Mouse (Mus musculus) ZHBTc4 (cell line): ENCODE results near the gene Gcsh.
A peak's percentile ranks its signal among the peaks of the same experiment; 100 is the strongest.

Experiments used
- DNase-seq: peaks from one replicate; pipeline ENCODE4 v3.0.0-alpha.2; 2011; ENCODE audit warnings: low read depth, low spot score

The Gcsh gene

GRCm38 (mm10) chr8:116978052-116978451, 15.3 kb downstream of the Gcsh start:
- no peak for DNase-seq

- DNase-seq, result peak; percentile 32
Measured at GRCm38 (mm10) chr8:116975606-116976005, 17.7 kb downstream of the Gcsh start.

DNA sequence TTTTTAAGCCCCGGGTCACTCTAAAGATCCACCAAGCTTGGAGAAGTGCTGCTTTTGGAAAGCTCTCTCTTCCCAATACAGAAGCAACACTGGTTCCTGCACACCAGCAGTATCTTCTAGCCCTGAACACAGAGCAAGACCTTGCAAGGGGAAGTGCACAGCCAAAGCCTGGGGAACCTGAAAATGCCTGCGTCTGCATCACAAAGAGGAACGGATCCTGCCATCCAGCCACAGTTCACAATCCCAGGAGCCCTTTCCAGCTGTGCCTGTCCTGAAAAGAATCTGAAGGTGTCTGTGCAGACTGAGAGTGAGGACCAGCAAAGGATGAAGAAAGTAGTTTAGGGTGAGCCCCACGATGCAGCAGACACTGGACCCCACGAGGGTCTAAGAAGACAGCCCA, 18.3 kb downstream of the Gcsh start:
- peak; percentile 76 for DNase-seq

DNA sequence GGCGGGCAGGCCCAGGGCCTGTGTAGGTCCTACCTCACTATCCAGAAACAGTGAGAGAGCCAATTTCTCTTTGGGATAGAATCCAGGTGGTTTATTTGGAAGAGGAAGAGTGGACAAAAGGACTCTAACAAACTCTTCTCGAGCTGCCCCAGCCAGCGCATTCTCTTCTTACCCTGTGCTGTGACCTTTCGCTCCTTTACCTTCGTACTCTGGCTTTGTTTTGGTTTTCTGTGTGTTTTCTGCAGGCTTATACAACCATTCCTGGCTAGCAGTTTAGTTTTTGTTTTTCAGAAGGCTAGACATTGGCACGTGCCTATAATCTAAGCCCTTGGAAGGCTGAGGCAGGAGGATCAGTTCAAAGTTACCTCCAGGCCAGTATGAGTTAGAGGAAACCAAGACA, 23.8 kb downstream of the Gcsh start:
- no peak for DNase-seq

GRCm38 (mm10) chr8:116954415-116954814, 38.9 kb downstream of the Gcsh start:
- no peak for DNase-seq

- DNase-seq, result no peak
Measured at GRCm38 (mm10) chr8:116952428-116952827, 40.9 kb downstream of the Gcsh start.

- no peak for DNase-seq
Measured at GRCm38 (mm10) chr8:116951778-116952177, 41.6 kb downstream of the Gcsh start.

DNA sequence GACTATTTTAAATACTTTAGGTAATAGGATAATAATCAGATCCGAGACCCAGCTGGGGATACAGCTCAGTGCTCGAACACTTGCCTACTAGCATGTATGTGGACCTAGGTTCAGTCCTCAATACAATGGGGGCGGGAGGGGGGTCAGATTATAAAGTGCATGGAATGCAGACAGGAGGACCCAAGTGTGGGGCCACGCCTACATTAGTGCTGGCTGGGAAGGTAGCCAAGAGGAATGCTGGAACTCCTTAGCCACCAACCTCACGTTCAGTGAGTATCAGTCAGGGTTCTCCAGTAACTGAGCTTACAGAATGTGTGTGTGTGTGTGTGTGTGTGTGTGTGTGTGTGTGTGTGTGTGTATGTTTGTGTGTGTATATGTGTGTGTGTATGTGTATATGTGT, 42.0 kb downstream of the Gcsh start:
- DNase-seq, result peak; percentile 59

DNA sequence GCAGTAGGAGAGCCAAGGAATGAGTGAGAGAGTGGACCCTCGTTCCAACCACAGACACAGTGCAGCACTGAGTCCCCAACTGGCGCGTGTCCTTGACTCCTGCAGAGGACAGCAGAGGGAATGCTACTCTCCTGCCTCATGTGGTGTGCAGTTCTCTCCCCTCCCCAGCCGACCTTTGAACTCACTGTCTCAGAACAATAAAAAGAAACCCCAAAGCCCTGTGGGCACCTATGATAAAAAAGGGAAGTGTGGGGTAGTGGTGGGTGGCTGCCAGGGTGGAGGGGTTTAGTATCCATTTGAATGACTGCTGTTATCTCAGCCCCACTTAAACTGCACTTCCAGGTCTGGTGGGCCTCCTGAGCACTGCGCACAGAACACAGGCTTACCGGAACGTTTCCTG, 45.7 kb downstream of the Gcsh start:
- peak; percentile 43 for DNase-seq

GRCm38 (mm10) chr8:116946851-116947250, 46.5 kb downstream of the Gcsh start:
- DNase-seq, result peak; percentile 46

DNA sequence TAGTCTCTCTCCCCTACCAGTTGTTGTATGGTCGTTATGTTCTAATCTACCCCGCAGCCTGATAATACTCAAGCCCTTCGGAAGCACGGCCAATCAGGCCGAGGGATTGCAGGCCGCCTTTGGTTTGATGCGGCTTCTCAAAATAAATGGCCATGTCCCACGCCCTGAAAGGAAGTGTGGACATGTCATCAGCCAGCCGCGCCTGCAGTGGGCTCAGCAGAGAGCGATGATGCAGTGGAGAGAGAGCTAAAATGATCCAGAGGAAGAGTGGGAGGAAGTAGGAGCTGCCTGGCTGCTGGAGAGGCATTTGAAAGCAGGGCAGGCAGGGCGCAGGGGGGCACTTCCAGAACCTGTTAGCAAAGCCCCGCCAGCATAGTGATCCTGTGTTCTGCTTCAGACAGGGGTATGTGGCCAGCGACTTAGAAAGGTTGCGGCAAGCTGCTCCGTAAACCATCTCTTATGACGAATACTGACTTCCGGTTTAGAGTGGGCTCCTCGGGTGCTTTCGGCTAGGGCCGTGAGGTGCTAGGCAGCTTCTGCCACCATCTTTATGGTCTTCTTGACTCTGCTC, 47.0 kb downstream of the Gcsh start:
- DNase-seq, result no peak

GRCm38 (mm10) chr8:116945169-116945910, 48.0 kb downstream of the Gcsh start:
- peak; percentile 61 for DNase-seq

GRCm38 (mm10) chr8:116944385-116944696, 49.0 kb downstream of the Gcsh start:
- DNase-seq, result no peak

DNA sequence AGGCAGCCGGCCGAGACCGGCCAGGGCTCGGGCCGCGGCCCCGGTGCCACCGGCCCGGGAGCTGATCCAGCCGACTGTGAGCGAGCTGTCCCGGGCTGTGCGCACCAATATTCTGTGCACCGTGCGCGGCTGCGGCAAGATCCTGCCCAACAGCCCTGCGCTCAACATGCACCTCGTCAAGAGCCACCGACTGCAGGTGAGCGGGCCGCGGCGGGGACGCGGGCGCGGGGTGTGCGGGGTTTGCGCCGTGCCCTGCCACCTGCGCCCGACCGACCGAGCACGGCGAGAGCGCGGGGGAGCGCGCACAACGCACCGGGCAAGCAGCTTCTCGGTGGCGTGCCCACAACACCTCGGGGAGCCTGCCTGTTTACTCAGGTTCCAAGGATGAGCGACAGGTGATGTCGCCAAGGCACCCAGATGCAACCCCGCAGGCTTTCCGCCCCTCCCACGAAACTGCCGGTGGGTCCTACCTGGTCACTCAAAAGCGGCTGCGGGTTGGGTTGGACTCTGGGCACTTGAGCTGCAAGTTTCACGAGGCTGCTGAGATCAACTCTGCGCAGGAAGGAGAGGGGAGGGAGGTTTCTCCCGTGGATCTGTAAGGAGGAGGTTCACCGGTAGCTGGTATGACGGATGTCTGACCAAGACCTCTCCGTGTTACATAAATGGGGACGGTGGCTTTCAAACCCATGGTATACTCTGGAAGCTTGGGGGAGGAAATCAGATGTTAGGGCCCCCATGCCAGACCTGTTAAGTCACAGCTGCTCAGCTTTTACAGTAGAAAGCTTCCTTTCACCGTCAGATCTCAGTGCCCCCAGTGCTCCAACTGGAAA, 49.6 kb downstream of the Gcsh start:
- DNase-seq, result peak; percentile 51

- DNase-seq, result peak; percentile 94
Measured at GRCm38 (mm10) chr8:116943161-116943554, 50.2 kb downstream of the Gcsh start, which contains the start of gene Atmin. Gene Atmin, plus strand, starts transcription at chr8:116943393.

DNA sequence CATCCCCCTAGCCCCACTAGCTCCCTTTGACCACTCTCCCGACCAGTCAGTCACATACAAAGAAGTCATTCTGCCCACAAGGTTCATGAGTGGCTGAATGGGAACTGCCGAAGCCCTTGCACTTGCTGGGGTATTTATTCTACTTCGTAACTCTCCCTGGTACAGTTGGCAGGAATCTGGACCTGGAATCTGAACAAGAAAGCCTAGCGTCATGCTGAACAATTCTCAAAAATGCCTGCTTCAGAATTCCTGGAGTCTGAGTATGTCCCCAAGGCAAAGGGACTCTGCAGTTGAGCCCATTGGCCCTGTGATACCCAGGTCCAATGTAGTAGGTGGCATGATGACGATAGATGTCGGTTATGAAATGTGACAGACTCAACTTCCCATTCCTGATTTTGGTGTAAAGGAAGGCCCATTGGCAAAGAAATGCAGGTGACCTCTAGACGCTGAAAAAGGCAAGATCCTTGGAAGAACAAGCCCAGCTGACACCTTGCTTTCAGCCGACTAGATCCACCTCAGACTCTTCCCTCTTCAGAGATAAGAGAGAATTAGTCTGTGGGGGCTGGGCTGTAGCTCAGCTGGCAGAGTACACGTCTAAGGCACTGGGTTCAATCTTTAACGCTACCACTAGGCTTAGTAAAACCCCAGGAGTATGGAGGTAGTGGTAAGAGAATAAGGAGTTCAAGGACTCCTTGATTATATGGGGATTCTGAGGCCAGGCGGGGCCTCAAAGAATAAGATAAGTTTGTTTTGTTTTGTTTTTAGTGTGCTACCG, 50.9 kb downstream of the Gcsh start:
- DNase-seq, result peak; percentile 21

DNA sequence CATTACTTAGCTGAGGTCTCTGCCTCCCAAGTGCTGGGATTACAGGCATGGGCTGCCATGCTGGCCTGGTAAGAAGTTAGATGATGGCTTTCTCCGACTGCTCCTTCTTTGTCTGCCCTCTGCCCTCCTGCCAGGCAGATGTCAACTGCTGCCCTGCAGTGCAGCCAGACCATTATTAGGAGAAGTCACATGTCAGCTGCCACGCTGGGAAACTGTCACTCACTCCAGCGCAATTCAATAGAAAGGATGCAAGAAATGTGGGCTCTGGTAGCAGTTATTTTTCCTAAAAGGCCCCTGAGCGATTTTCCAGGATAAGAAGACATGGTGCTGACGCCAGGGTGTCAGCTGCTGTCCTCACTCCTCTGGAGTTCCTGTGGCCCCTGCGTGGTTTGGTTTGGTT, 57.8 kb downstream of the Gcsh start:
- DNase-seq, result no peak

- peak; percentile 86 for DNase-seq
Measured at GRCm38 (mm10) chr8:116934976-116935375, 58.4 kb downstream of the Gcsh start.
